ENCODE assay signal across 28 mouse cellular contexts in the genomic region with DNA sequence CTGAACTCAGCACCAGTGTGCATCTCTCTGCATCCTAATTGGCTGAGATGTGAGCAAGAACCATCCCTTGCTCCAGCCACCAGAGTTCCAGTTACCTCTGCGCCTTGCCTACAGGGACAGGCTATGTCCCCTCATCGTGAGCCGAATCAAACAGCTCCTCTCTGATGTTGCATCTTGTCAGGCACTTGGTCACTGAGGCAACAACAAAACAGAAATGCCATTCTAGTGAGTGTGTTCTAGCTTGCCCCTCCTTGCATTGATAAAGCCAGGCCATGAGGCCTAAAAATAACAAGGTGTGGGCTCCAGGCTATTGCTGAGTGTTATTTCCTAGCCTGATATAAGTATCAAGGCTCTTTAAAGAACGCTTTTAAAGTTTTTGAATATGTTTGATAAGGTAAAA.
DNase-seq lines count a peak whose midpoint lies in the region; ATAC-seq and TF ChIP-seq lines count a peak whose summit lies in the region.
"Had no signal": no experiment of that assay in that cellular context is flagged by ENCODE, and none has a peak within 500 bp of the region (broad histone marks: within the 10 kb centered on the region; RNA-seq: fewer than 3 reads in every experiment).

No protein-coding gene starts in this region.

- peaks cover 21% of the 10 kb centered on the region for H3K4me1 ChIP-seq in heart, embryonic 10.5 days
- H3K4me1 ChIP-seq in heart, embryonic 13.5 days, result peaks cover 55% of the 10 kb centered on the region
- H3K4me1 ChIP-seq in heart, embryonic 15.5 days (replicated peaks), result peaks cover 29% of the 10 kb centered on the region
- H3K4me1 ChIP-seq in heart, postnatal 0 days (ENCODE audit: control insufficient read depth, insufficient read depth), result peaks cover 29% of the 10 kb centered on the region
- no peaks in the 10 kb centered on the region for H3K4me1 ChIP-seq in liver, embryonic 12.5 days
- H3K4me1 ChIP-seq: embryonic facial prominence, embryonic 10.5 days; embryonic facial prominence, embryonic 13.5 days; forebrain, embryonic 12.5 days; forebrain, embryonic 15.5 days; hindbrain, embryonic 10.5 days; hindbrain, embryonic 13.5 days; intestine, embryonic 15.5 days; kidney, embryonic 15.5 days had no signal

- WGBS in heart, embryonic 10.5 days, result 38% methylated on average over 4 of the region's 4 CpGs
- 31% methylated on average over 4 of the region's 4 CpGs for WGBS in heart, embryonic 13.5 days
- WGBS in heart, embryonic 15.5 days, result 35% methylated on average over 4 of the region's 4 CpGs
- WGBS in heart, postnatal 0 days, result 36% methylated on average over 4 of the region's 4 CpGs
- 68% methylated on average over 4 of the region's 4 CpGs for WGBS in liver, embryonic 12.5 days (ENCODE audit: insufficient replicate concordance)

- ATAC-seq in heart, embryonic 13.5 days (ENCODE audit: extremely low read depth, insufficient number of reproducible peaks, low FRiP score, low TSS enrichment), result no peak
- ATAC-seq in heart, embryonic 15.5 days (replicated peaks; ENCODE audit: insufficient number of reproducible peaks, insufficient read depth, low FRiP score, low read depth), result no peak
- ATAC-seq in heart, postnatal 0 days (ENCODE audit: insufficient read depth, low read depth), result peak; percentile 59
- no peak for ATAC-seq in liver, embryonic 12.5 days
- ATAC-seq: activated CD4-positive, CD25-positive, alpha-beta regulatory T cell, adult 4 months; forebrain, embryonic 15.5 days; hindbrain, embryonic 16.5 days; intestine, embryonic 15.5 days had no signal

- H3K4me2 ChIP-seq in heart, embryonic 13.5 days, result peak overlapping the region; percentile 16; the same call in 1 of the 2 replicates
- 0 out of 2 replicates have a peak overlapping the region, but pooled peaks have one; percentile 3 for H3K4me2 ChIP-seq in heart, embryonic 15.5 days
- H3K4me2 ChIP-seq in heart, postnatal 0 days (ENCODE audit: low read depth, low read length), result no peak overlapping the region
- no peak overlapping the region for H3K4me2 ChIP-seq in liver, embryonic 12.5 days
- H3K4me2 ChIP-seq: embryonic facial prominence, embryonic 13.5 days; forebrain, embryonic 12.5 days; forebrain, embryonic 15.5 days; hindbrain, embryonic 13.5 days; intestine, embryonic 15.5 days; kidney, embryonic 15.5 days had no signal

- intact Hi-C loops in heart, postnatal 14 days (cut with DNase I), result no loop called here

- DNase-seq in heart, embryonic 10.5 days (ENCODE audit: low spot score), result peak; percentile 81
- DNase-seq in heart, postnatal 14 days, result no peak
- DNase-seq in heart, adult 9 months (ENCODE audit: low spot score in 2 of 2), result no peak
- peak; percentile 47 for DNase-seq in heart, postnatal 0 days (ENCODE audit: low spot score)
- DNase-seq: adrenal gland, adult 8-10 months; adrenal gland, postnatal 25 days; cerebellum, adult 11-12 months; cerebellum, adult 8-10 months; cerebellum, postnatal 10 days; cerebellum, postnatal 36 days; embryo, embryonic 11 days; gastrocnemius, postnatal 36 days; kidney, adult 11 months; kidney, adult 8-10 months had no signal

- no peak overlapping the region for H3K9ac ChIP-seq in heart, embryonic 13.5 days
- no peak overlapping the region for H3K9ac ChIP-seq in heart, embryonic 15.5 days
- no peak overlapping the region for H3K9ac ChIP-seq in heart, postnatal 0 days (replicated peaks; ENCODE audit: low read depth, low read length)
- no peak overlapping the region for H3K9ac ChIP-seq in liver, embryonic 12.5 days
- H3K9ac ChIP-seq: embryonic facial prominence, embryonic 13.5 days; forebrain, embryonic 12.5 days; forebrain, embryonic 15.5 days; hindbrain, embryonic 13.5 days; intestine, embryonic 15.5 days; kidney, embryonic 15.5 days had no signal

- no peak overlapping the region for H3K4me3 ChIP-seq in heart, embryonic 10.5 days
- no peak overlapping the region for H3K4me3 ChIP-seq in heart, embryonic 13.5 days
- H3K4me3 ChIP-seq in heart, embryonic 15.5 days, result no peak overlapping the region
- H3K4me3 ChIP-seq in heart, postnatal 0 days (ENCODE audit: low read depth, low read length), result no peak overlapping the region
- no peak overlapping the region for H3K4me3 ChIP-seq in liver, embryonic 12.5 days
- H3K4me3 ChIP-seq: embryonic facial prominence, embryonic 10.5 days; embryonic facial prominence, embryonic 13.5 days; erythroblast, embryonic 14.5 days; forebrain, embryonic 12.5 days; forebrain, embryonic 15.5 days; hindbrain, embryonic 10.5 days; hindbrain, embryonic 13.5 days; intestine, embryonic 15.5 days; kidney, embryonic 15.5 days had no signal

- no peaks in the 10 kb centered on the region for H3K36me3 ChIP-seq in heart, embryonic 10.5 days
- no peaks in the 10 kb centered on the region for H3K36me3 ChIP-seq in heart, embryonic 13.5 days
- H3K36me3 ChIP-seq in heart, embryonic 15.5 days, result no peaks in the 10 kb centered on the region
- H3K36me3 ChIP-seq in heart, postnatal 0 days (replicated peaks; ENCODE audit: control insufficient read depth, insufficient read depth, low read length), result no peaks in the 10 kb centered on the region
- H3K36me3 ChIP-seq in liver, embryonic 12.5 days, result no peaks in the 10 kb centered on the region
- H3K36me3 ChIP-seq: embryonic facial prominence, embryonic 10.5 days; embryonic facial prominence, embryonic 13.5 days; forebrain, embryonic 12.5 days; forebrain, embryonic 15.5 days; hindbrain, embryonic 10.5 days; hindbrain, embryonic 13.5 days; intestine, embryonic 15.5 days; kidney, embryonic 15.5 days had no signal

- no peak for TF ChIP-seq CTCF in heart, postnatal 0 days (IDR thresholded peaks at IDR 0.05; ENCODE audit: low read depth)

- no peak for TF ChIP-seq EP300 in heart, postnatal 0 days (IDR thresholded peaks at IDR 0.05; ENCODE audit: low read depth)

- H3K9me3 ChIP-seq in heart, embryonic 10.5 days, result no peaks in the 10 kb centered on the region
- H3K9me3 ChIP-seq in heart, embryonic 13.5 days, result no peaks in the 10 kb centered on the region
- H3K9me3 ChIP-seq in heart, embryonic 15.5 days (replicated peaks), result no peaks in the 10 kb centered on the region
- no peaks in the 10 kb centered on the region for H3K9me3 ChIP-seq in heart, postnatal 0 days (replicated peaks; ENCODE audit: control insufficient read depth, low read length)
- H3K9me3 ChIP-seq in liver, embryonic 12.5 days (replicated peaks), result no peaks in the 10 kb centered on the region
- H3K9me3 ChIP-seq: embryonic facial prominence, embryonic 10.5 days; embryonic facial prominence, embryonic 13.5 days; forebrain, embryonic 12.5 days; forebrain, embryonic 15.5 days; hindbrain, embryonic 10.5 days; hindbrain, embryonic 13.5 days; intestine, embryonic 15.5 days; kidney, embryonic 15.5 days had no signal

- no peaks in the 10 kb centered on the region for H3K27me3 ChIP-seq in heart, embryonic 10.5 days (ENCODE audit: insufficient read depth, poor library complexity, severe bottlenecking)
- no peaks in the 10 kb centered on the region for H3K27me3 ChIP-seq in heart, embryonic 13.5 days (replicated peaks)
- H3K27me3 ChIP-seq in heart, embryonic 15.5 days, result no peaks in the 10 kb centered on the region
- H3K27me3 ChIP-seq in heart, postnatal 0 days (ENCODE audit: control insufficient read depth, insufficient read depth, low read length), result no peaks in the 10 kb centered on the region
- H3K27me3 ChIP-seq in liver, embryonic 12.5 days (replicated peaks), result no peaks in the 10 kb centered on the region
- H3K27me3 ChIP-seq: embryonic facial prominence, embryonic 13.5 days; forebrain, embryonic 12.5 days; forebrain, embryonic 15.5 days; hindbrain, embryonic 13.5 days; intestine, embryonic 15.5 days; kidney, embryonic 15.5 days had no signal

- H3K27ac ChIP-seq in heart, embryonic 10.5 days, result peak overlapping the region; percentile 69
- peak overlapping the region; percentile 79 for H3K27ac ChIP-seq in heart, embryonic 13.5 days (replicated peaks)
- H3K27ac ChIP-seq in heart, embryonic 15.5 days, result peak overlapping the region; percentile 74
- H3K27ac ChIP-seq in heart, postnatal 0 days (ENCODE audit: low read depth), result peak overlapping the region; percentile 65
- no peak overlapping the region for H3K27ac ChIP-seq in liver, embryonic 12.5 days
- H3K27ac ChIP-seq: embryonic facial prominence, embryonic 10.5 days; embryonic facial prominence, embryonic 13.5 days; forebrain, embryonic 12.5 days; forebrain, embryonic 15.5 days; hindbrain, embryonic 10.5 days; hindbrain, embryonic 13.5 days; intestine, embryonic 15.5 days; kidney, embryonic 15.5 days had no signal

Comparison
In these comparisons a context has a peak if more than half of its experiments do, and no peak if none do; other contexts are left out.
1. DNase-seq: peak in heart, embryonic 10.5 days (single experiment) and heart, postnatal 0 days (single experiment); none in heart, postnatal 14 days (0 of 2) and heart, adult 9 months (0 of 2).
2. H3K4me2 ChIP-seq: peak in heart, embryonic 13.5 days (single experiment) and heart, embryonic 15.5 days (single experiment); none in heart, postnatal 0 days (single experiment) and liver, embryonic 12.5 days (single experiment).